Mouse (Mus musculus) inflammation-experienced regulatory T-cells, adult 16 weeks (primary cell): ENCODE results near the gene Gm17387. TPM values are rescaled to one million over a fixed set of nuclear protein-coding genes. Genes with fewer than 3 reads are reported as not detected.

Experiments used
- polyA plus RNA-seq: library from polyadenylated mRNA; unstranded; fragments of 100-300 nt; shearing (Covaris generic); gene quantifications from one replicate; pipeline ENCODE4 v1.2.1, GENCODE M21; 2017

Gm17387 gene
- not detected for polyA plus RNA-seq

GRCm38 (mm10) chr7:141028831-141029230 lies at the start of gene Gm17387:
Gene Gm17387 (plus strand): TSS chr7:141029131.

DNA sequence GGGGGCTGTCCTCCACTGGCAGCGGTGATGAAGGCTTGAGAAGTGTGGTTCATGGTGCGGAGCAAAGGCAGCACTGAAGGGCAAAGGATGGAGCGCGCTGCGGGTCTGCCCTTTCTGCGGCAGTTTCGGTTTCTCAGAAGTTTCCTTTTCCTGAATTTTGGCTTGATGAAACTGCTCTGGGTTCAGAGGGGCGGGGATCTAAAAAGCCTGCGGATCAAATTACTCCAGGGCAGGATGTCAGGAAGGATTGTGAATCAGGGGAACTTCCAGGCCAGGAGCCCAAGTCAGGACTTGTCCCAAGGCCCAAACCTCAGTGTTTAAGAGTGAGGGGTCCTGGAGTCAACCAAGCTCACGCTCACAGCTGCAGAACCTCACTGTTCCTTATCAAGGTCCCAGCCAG lies 18.3 kb upstream of the Gm17387 start, which contains the start of gene Ifitm3:
Ifitm3 (minus strand) TSS at position 178 of the 400 bp plus-strand sequence.

GRCm38 (mm10) chr7:141017824-141018223 lies 11.1 kb upstream of the Gm17387 start, which contains the start of gene Ifitm6:
Gene Ifitm6 (minus strand): TSS chr7:141017924.

DNA sequence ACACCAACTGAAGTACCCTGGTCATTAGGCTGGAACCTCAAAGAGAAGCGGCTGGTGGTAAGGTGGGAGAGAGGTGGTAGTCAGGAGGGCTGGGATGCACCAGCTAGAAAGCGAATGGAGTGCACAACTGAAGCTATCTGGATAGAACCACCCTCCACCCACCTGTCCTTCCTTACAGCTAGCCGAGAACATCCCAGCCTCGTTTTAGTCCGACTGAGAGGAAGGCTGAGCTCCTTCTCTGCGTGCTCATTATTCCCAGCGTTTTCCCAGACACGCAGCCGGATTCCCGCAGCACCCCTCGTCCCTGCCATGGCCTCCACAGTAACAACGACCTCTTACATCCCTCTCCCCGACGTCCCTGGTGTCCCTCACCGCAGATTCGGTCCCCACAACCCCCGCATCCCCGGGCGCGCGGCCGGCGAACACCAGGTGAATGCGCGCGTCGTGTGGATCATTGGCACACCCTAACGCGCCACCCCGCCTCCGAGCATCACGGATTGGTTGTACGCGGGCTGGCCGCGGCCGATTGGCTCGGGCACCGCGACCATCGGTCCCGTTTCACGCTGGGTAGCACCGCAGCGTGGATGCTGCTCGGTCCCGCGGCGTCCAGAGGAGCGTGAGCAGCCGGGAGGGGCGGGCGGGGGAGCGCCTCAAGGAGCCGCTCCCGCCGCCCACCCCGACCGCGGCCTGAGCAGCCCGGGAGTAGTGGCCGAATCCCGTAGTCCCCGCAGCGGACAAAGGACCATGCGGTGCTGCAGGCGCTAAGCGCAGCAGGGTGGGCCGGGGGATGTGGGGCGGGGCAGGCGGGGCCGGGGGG lies 31.7 kb downstream of the Gm17387 start, which contains the start of gene B4galnt4:
B4galnt4 (plus strand) TSS at position 679 of the 817 bp plus-strand sequence.

GRCm38 (mm10) chr7:141077841-141078240 lies 48.9 kb downstream of the Gm17387 start, which contains the start of gene Pkp3:
Gene Pkp3 (plus strand): TSS chr7:141078218.

Other genes starting within 250 kb of the Gm17387 start
- gene Syce1, start 241.3 kb upstream of the Gm17387 start, polyA plus RNA-seq: 0.66 TPM
- 0.20 TPM for gene Zfp941, start 207.0 kb upstream of the Gm17387 start, polyA plus RNA-seq
- not detected for gene Urah, start 194.1 kb upstream of the Gm17387 start, polyA plus RNA-seq
- not detected for gene Scgb1c1, start 183.6 kb upstream of the Gm17387 start, polyA plus RNA-seq
- not detected for gene Odf3, start 181.3 kb upstream of the Gm17387 start, polyA plus RNA-seq
- gene Gm45785, start 172.8 kb upstream of the Gm17387 start, polyA plus RNA-seq: not detected
- gene Ric8a, start 172.2 kb upstream of the Gm17387 start, polyA plus RNA-seq: 165 TPM
- gene Bet1l, start 171.6 kb upstream of the Gm17387 start, polyA plus RNA-seq: 56.9 TPM
- 242 TPM for gene Psmd13, start 147.2 kb upstream of the Gm17387 start, polyA plus RNA-seq
- gene Sirt3, start 146.8 kb upstream of the Gm17387 start, polyA plus RNA-seq: 13.3 TPM
- not detected for gene Cox8b, start 128.7 kb upstream of the Gm17387 start, polyA plus RNA-seq
- gene Nlrp6, start 108.2 kb upstream of the Gm17387 start, polyA plus RNA-seq: not detected
- 45.4 TPM for gene Pgghg, start 87.7 kb upstream of the Gm17387 start, polyA plus RNA-seq
- gene Ifitm5, start 78.8 kb upstream of the Gm17387 start, polyA plus RNA-seq: 1.0 TPM
- gene Gm45717, start 73.2 kb upstream of the Gm17387 start, polyA plus RNA-seq: not detected
- 35.4 TPM for gene Ifitm2, start 73.1 kb upstream of the Gm17387 start, polyA plus RNA-seq
- gene Ifitm1, start 61.9 kb upstream of the Gm17387 start, polyA plus RNA-seq: 0.77 TPM
- gene Ifitm3, start 18.4 kb upstream of the Gm17387 start, polyA plus RNA-seq: 6.3 TPM
- not detected for gene Ifitm6, start 11.2 kb upstream of the Gm17387 start, polyA plus RNA-seq
- 21.9 TPM for gene B4galnt4, start 32.0 kb downstream of the Gm17387 start, polyA plus RNA-seq
- gene Pkp3, start 49.1 kb downstream of the Gm17387 start, polyA plus RNA-seq: 422 TPM
- gene Sigirr, start 71.4 kb downstream of the Gm17387 start, polyA plus RNA-seq: 261 TPM
- 0.24 TPM for gene Ano9, start 88.7 kb downstream of the Gm17387 start, polyA plus RNA-seq
- 19.3 TPM for gene Ptdss2, start 93.3 kb downstream of the Gm17387 start, polyA plus RNA-seq
- 165 TPM for gene Rnh1, start 143.7 kb downstream of the Gm17387 start, polyA plus RNA-seq
- 3.5 TPM for gene Hras, start 164.9 kb downstream of the Gm17387 start, polyA plus RNA-seq
- 3.5 TPM for gene Lrrc56, start 165.0 kb downstream of the Gm17387 start, polyA plus RNA-seq
- 15.4 TPM for gene Lmntd2, start 184.9 kb downstream of the Gm17387 start, polyA plus RNA-seq
- gene Rassf7, start 186.7 kb downstream of the Gm17387 start, polyA plus RNA-seq: 24.4 TPM
- 133 TPM for gene Phrf1, start 199.7 kb downstream of the Gm17387 start, polyA plus RNA-seq
- gene Irf7, start 237.3 kb downstream of the Gm17387 start, polyA plus RNA-seq: 111 TPM
- gene Cdhr5, start 247.7 kb downstream of the Gm17387 start, polyA plus RNA-seq: not detected